Mouse (Mus musculus) brain, embryonic 14.5 days (tissue): ENCODE measurements around the gene Ralgds.

Experiments used
- CTCF ChIP-seq: fragments of 200-500 bp; IDR thresholded peaks from 2 replicates; pipeline ENCODE4 v1.5.1; 2012; ENCODE audit warnings: inconsistent platforms, mild to moderate bottlenecking, moderate library complexity, borderline replicate concordance; ENCODE audit not compliant: insufficient read depth, insufficient read length; ENCODE audit errors: extremely low read depth
- POLR2A ChIP-seq: fragments of 200-500 bp; IDR thresholded peaks from 2 replicates; pipeline ENCODE4 v1.6.1; 2012; ENCODE audit warnings: mild to moderate bottlenecking, inconsistent platforms, borderline replicate concordance; ENCODE audit not compliant: poor library complexity, insufficient read depth, insufficient read length, severe bottlenecking; ENCODE audit errors: extremely low read depth

GRCm38 (mm10) chr2:28536166-28536565, 23.2 kb downstream of the Ralgds start:
- TF ChIP-seq CTCF: no peak
- TF ChIP-seq POLR2A: no peak
